Mouse (Mus musculus) kidney, embryonic 14.5 days (tissue): ENCODE measurements at regions not wholly inside any gene's neighbourhood (a gene's known extent, or its start where the extent isn't known, plus 50 kb on each side); places are given as distances from the start of the nearest gene placed in this dataset.

Source experiments
- ATAC-seq: fragments of 200-750 bp; cut with Nextera tagmentation; 2 replicates; pipeline ENCODE4 v1.8.0; 2017; ENCODE audit warnings: moderate number of reproducible peaks, mild to moderate bottlenecking, moderate TSS enrichment, moderate library complexity; ENCODE audit not compliant: low FRiP score, low TSS enrichment
- H3K27ac ChIP-seq: fragments of 300-500 bp; sonication (generic); 2 replicates; pipeline ENCODE4 v1.5.1; 2014; ENCODE audit warnings: low read depth, mild to moderate bottlenecking, low read length, moderate library complexity, mixed read lengths
- H3K27me3 ChIP-seq: fragments of 300-500 bp; sonication (generic); 2 replicates; pipeline ENCODE4 v1.6.1; 2014; ENCODE audit warnings: mild to moderate bottlenecking, low read length; ENCODE audit not compliant: control insufficient read depth, insufficient read depth
- H3K36me3 ChIP-seq: fragments of 300-500 bp; sonication (generic); 2 replicates; pipeline ENCODE4 v1.6.1; 2014; ENCODE audit warnings: low read length, mixed read lengths; ENCODE audit not compliant: control insufficient read depth, insufficient read depth
- H3K4me1 ChIP-seq: fragments of 300-500 bp; sonication (generic); 2 replicates; pipeline ENCODE4 v1.6.1; 2014; ENCODE audit warnings: low read length, mixed read lengths; ENCODE audit not compliant: control insufficient read depth, insufficient read depth
- H3K4me2 ChIP-seq: fragments of 300-500 bp; sonication (generic); replicated peaks from 2 replicates; pipeline ENCODE4 v1.6.1; 2014; ENCODE audit warnings: low read depth, mild to moderate bottlenecking, low read length
- H3K4me3 ChIP-seq: fragments of 300-500 bp; sonication (generic); 2 replicates; pipeline ENCODE4 v1.5.1; 2014; ENCODE audit warnings: mild to moderate bottlenecking, low read length
- H3K9ac ChIP-seq: fragments of 300-500 bp; sonication (generic); 2 replicates; pipeline ENCODE4 v1.6.1; 2014; ENCODE audit warnings: low read depth, mild to moderate bottlenecking, low read length, moderate library complexity
- H3K9me3 ChIP-seq: fragments of 300-500 bp; sonication (generic); 2 replicates; pipeline ENCODE4 v1.6.1; 2016; ENCODE audit warnings: low read length; ENCODE audit not compliant: control insufficient read depth
- WGBS: fragments of 180-500 bp; shearing (Covaris S2); extraction: QIAGEN DNeasy Blood & Tissue Kit; methylation state at CpG from one replicate; pipeline ENCODE4 v1.1.7; 2014; 5-methylcytosine and 5-hydroxymethylcytosine counted together

GRCm38 (mm10) chr6:147769180-147769579, 277.9 kb upstream of the Far2 start:
- H3K4me2 ChIP-seq = no peak overlapping the region
- 81% methylated on average over 5 of the region's 5 CpGs for WGBS

GRCm38 (mm10) chr6:147770034-147770433, 277.0 kb upstream of the Far2 start:
- no peak overlapping the region for H3K9ac ChIP-seq
- H3K9me3 ChIP-seq = no peaks in the 10 kb centered on the region
- no peaks in the 10 kb centered on the region for H3K36me3 ChIP-seq
- ATAC-seq = no peak
- H3K27me3 ChIP-seq = no peaks in the 10 kb centered on the region
- no peak overlapping the region for H3K27ac ChIP-seq
- no peaks in the 10 kb centered on the region for H3K4me1 ChIP-seq
- no peak overlapping the region for H3K4me2 ChIP-seq
- H3K4me3 ChIP-seq = no peak overlapping the region

More at GRCm38 (mm10) chr6:147769180-147769579, 277.9 kb upstream of the Far2 start:
- H3K9ac ChIP-seq = no peak overlapping the region
- H3K4me3 ChIP-seq = no peak overlapping the region
- no peak overlapping the region for H3K27ac ChIP-seq
- H3K4me1 ChIP-seq = no peaks in the 10 kb centered on the region
- H3K9me3 ChIP-seq = no peaks in the 10 kb centered on the region
- no peaks in the 10 kb centered on the region for H3K36me3 ChIP-seq
- H3K27me3 ChIP-seq = no peaks in the 10 kb centered on the region
- ATAC-seq = no peak

GRCm38 (mm10) chr6:147771411-147771810, 275.6 kb upstream of the Far2 start:
- H3K27ac ChIP-seq = no peak overlapping the region
- no peaks in the 10 kb centered on the region for H3K9me3 ChIP-seq
- 9% methylated on average over 4 of the region's 4 CpGs for WGBS
- no peaks in the 10 kb centered on the region for H3K36me3 ChIP-seq
- no peak overlapping the region for H3K4me2 ChIP-seq
- peak; percentile 72; the same call in 1 of the 2 replicates for ATAC-seq
- H3K9ac ChIP-seq = no peak overlapping the region
- no peaks in the 10 kb centered on the region for H3K4me1 ChIP-seq
- H3K4me3 ChIP-seq = no peak overlapping the region
- H3K27me3 ChIP-seq = no peaks in the 10 kb centered on the region

- no peak overlapping the region for H3K27ac ChIP-seq
- H3K9ac ChIP-seq = no peak overlapping the region
- no peaks in the 10 kb centered on the region for H3K36me3 ChIP-seq
- H3K4me1 ChIP-seq = no peaks in the 10 kb centered on the region
- ATAC-seq = no peak
- H3K4me2 ChIP-seq = no peak overlapping the region
- no peak overlapping the region for H3K4me3 ChIP-seq
- H3K9me3 ChIP-seq = no peaks in the 10 kb centered on the region
- H3K27me3 ChIP-seq = no peaks in the 10 kb centered on the region
- 83% methylated on average over 10 of the region's 10 CpGs for WGBS
Measured at GRCm38 (mm10) chr6:147773904-147774303, 273.2 kb upstream of the Far2 start.

GRCm38 (mm10) chr6:147774626-147775025, 272.4 kb upstream of the Far2 start:
- ATAC-seq = no peak
- Histone ChIP-seq H3K36me3 (no peaks in the 10 kb centered on the region), H3K4me3 (no peak overlapping the region), H3K9me3 (no peaks in the 10 kb centered on the region), H3K27ac (no peak overlapping the region), H3K9ac (no peak overlapping the region), H3K4me1 (no peaks in the 10 kb centered on the region), H3K4me2 (no peak overlapping the region), H3K27me3 (no peaks in the 10 kb centered on the region)
- 64% methylated on average over 6 of the region's 6 CpGs for WGBS

GRCm38 (mm10) chr6:147779466-147779865, 267.6 kb upstream of the Far2 start:
- no peak overlapping the region for H3K9ac ChIP-seq
- no peaks in the 10 kb centered on the region for H3K4me1 ChIP-seq
- no peaks in the 10 kb centered on the region for H3K27me3 ChIP-seq
- H3K4me2 ChIP-seq = no peak overlapping the region
- no peaks in the 10 kb centered on the region for H3K36me3 ChIP-seq
- 94% methylated on average over 1 of the region's 1 CpGs for WGBS
- no peak for ATAC-seq
- no peaks in the 10 kb centered on the region for H3K9me3 ChIP-seq
- no peak overlapping the region for H3K4me3 ChIP-seq
- no peak overlapping the region for H3K27ac ChIP-seq

GRCm38 (mm10) chr6:147784249-147784648, 262.8 kb upstream of the Far2 start:
- H3K27me3 ChIP-seq = no peaks in the 10 kb centered on the region
- no peak overlapping the region for H3K4me2 ChIP-seq
- H3K4me3 ChIP-seq = no peak overlapping the region
- no peaks in the 10 kb centered on the region for H3K4me1 ChIP-seq
- 84% methylated on average over 2 of the region's 2 CpGs for WGBS
- no peak overlapping the region for H3K9ac ChIP-seq
- ATAC-seq = no peak
- no peaks in the 10 kb centered on the region for H3K36me3 ChIP-seq
- no peaks in the 10 kb centered on the region for H3K9me3 ChIP-seq
- no peak overlapping the region for H3K27ac ChIP-seq

- no peaks in the 10 kb centered on the region for H3K36me3 ChIP-seq
- H3K27me3 ChIP-seq = no peaks in the 10 kb centered on the region
- ATAC-seq = no peak
- H3K4me3 ChIP-seq = no peak overlapping the region
- no peaks in the 10 kb centered on the region for H3K4me1 ChIP-seq
- H3K9ac ChIP-seq = no peak overlapping the region
- no peak overlapping the region for H3K27ac ChIP-seq
- no peak overlapping the region for H3K4me2 ChIP-seq
- H3K9me3 ChIP-seq = no peaks in the 10 kb centered on the region
- 89% methylated on average over 6 of the region's 6 CpGs for whole genome bisulfite sequencing
Measured at GRCm38 (mm10) chr6:147784854-147785253, 262.2 kb upstream of the Far2 start.

- ATAC-seq = no peak
- WGBS = 80% methylated on average over 2 of the region's 2 CpGs
Measured at GRCm38 (mm10) chr6:147788095-147788494, 259.0 kb upstream of the Far2 start.

GRCm38 (mm10) chr6:147789112-147789511, 257.9 kb upstream of the Far2 start:
- H3K27ac ChIP-seq = no peak overlapping the region
- no peaks in the 10 kb centered on the region for H3K9me3 ChIP-seq
- H3K4me3 ChIP-seq = no peak overlapping the region
- ATAC-seq = no peak
- no peaks in the 10 kb centered on the region for H3K4me1 ChIP-seq
- no peaks in the 10 kb centered on the region for H3K36me3 ChIP-seq
- WGBS = 76% methylated on average over 6 of the region's 6 CpGs
- no peaks in the 10 kb centered on the region for H3K27me3 ChIP-seq
- H3K9ac ChIP-seq = no peak overlapping the region
- no peak overlapping the region for H3K4me2 ChIP-seq

More at GRCm38 (mm10) chr6:147788095-147788494, 259.0 kb upstream of the Far2 start:
- Histone ChIP-seq H3K9me3 (no peaks in the 10 kb centered on the region), H3K9ac (no peak overlapping the region), H3K4me2 (no peak overlapping the region), H3K4me3 (no peak overlapping the region), H3K4me1 (no peaks in the 10 kb centered on the region), H3K36me3 (no peaks in the 10 kb centered on the region), H3K27me3 (no peaks in the 10 kb centered on the region), H3K27ac (no peak overlapping the region)
